Mouse (Mus musculus) heart, postnatal 0 days (tissue): ENCODE results near the gene Ier2.
A peak's percentile ranks its signal among the peaks of the same experiment; 100 is the strongest.

ENCODE experiments used
- CTCF ChIP-seq: IDR thresholded peaks from 2 replicates; pipeline ENCODE4 v1.5.1; 2016; ENCODE audit warnings: antibody characterized with exemption, control low read depth, low read depth
- EP300 ChIP-seq: IDR thresholded peaks from 2 replicates; pipeline ENCODE4 v1.6.1; 2016; ENCODE audit warnings: antibody characterized with exemption, low read depth

- TF ChIP-seq EP300: no peak
- TF ChIP-seq CTCF: peak; percentile 66
Observed at GRCm38 (mm10) chr8:84704356-84704755, 41.7 kb upstream of the Ier2 start.
